Mouse (Mus musculus) MEL (cell line): ENCODE data around the gene Ppp1r2. TPM values are rescaled to one million over a fixed set of nuclear protein-coding genes. Genes with fewer than 3 reads are reported as not detected.

Experiments
- DNase-seq: peaks from one replicate; pipeline ENCODE4 v3.0.0; 2011; ENCODE audit warnings: low read depth, low spot score
- H3K27ac ChIP-seq: 2 replicates; pipeline ENCODE4 v1.5.1; 2012; ENCODE audit warnings: low read depth, mild to moderate bottlenecking, control low read depth, low read length, moderate library complexity; ENCODE audit not compliant: control insufficient read depth
- H3K27me3 ChIP-seq, 2 experiments: fragments of 150-350 bp in 1 of 2; sonication (generic) in 1 of 2; 2 replicates each; pipeline ENCODE4 v1.6.1; 2012; ENCODE audit warnings: low read length in 2 of 2, mild to moderate bottlenecking in 2 of 2, improper control_type of control experiment in 1 of 2, moderate library complexity in 1 of 2; ENCODE audit not compliant: insufficient read depth in 2 of 2, control insufficient read depth in 1 of 2
- H3K36me3 ChIP-seq, 2 experiments: 2 replicates each; pipeline ENCODE4 v1.6.1; 2012 to 2014; ENCODE audit warnings: low read length in 2 of 2, improper control_type of control experiment in 1 of 2, inconsistent platforms in 1 of 2, mild to moderate bottlenecking in 1 of 2; ENCODE audit not compliant: insufficient read depth in 2 of 2, control insufficient read depth in 1 of 2
- H3K4me1 ChIP-seq, 2 experiments: fragments of 150-350 bp in 1 of 2; sonication (generic) in 1 of 2; 2 replicates each; pipeline ENCODE4 v1.6.1; 2012; ENCODE audit warnings: low read length in 2 of 2, improper control_type of control experiment in 1 of 2, mild to moderate bottlenecking in 1 of 2; ENCODE audit not compliant: insufficient read depth in 2 of 2, control insufficient read depth in 1 of 2
- H3K4me3 ChIP-seq, 2 experiments: fragments of 150-350 bp in 1 of 2; sonication (generic) in 1 of 2; 2 replicates each; pipeline ENCODE4 v1.5.1; 2012; ENCODE audit warnings: low read depth in 2 of 2, low read length in 2 of 2, mild to moderate bottlenecking in 2 of 2, moderate library complexity in 2 of 2, control low read depth in 1 of 2, improper control_type of control experiment in 1 of 2; ENCODE audit not compliant: control insufficient read depth in 1 of 2, insufficient read depth in 1 of 2
- H3K79me2 ChIP-seq: 2 replicates; pipeline ENCODE4 v1.6.1; 2012; ENCODE audit warnings: mild to moderate bottlenecking, low read length, moderate library complexity; ENCODE audit not compliant: control insufficient read depth, poor library complexity, insufficient read depth
- H3K9ac ChIP-seq: 2 replicates; pipeline ENCODE4 v1.6.1; 2012; ENCODE audit warnings: low read depth, mild to moderate bottlenecking, control low read depth, low read length, moderate library complexity; ENCODE audit not compliant: control insufficient read depth, poor library complexity, severe bottlenecking
- H3K9me3 ChIP-seq: fragments of 150-350 bp; sonication (generic); replicated peaks from 2 replicates; pipeline ENCODE4 v1.6.1; 2012; ENCODE audit warnings: mild to moderate bottlenecking, low read length, improper control_type of control experiment, moderate library complexity; ENCODE audit not compliant: insufficient read depth
- ETS1 ChIP-seq: IDR thresholded peaks from 2 replicates; pipeline ENCODE4 v1.6.1; 2012; ENCODE audit warnings: low read depth, mild to moderate bottlenecking, inconsistent platforms, low read length, improper control_type of control experiment, moderate library complexity
- GATA1 ChIP-seq: IDR thresholded peaks from 2 replicates; pipeline ENCODE4 v1.6.1; 2011; ENCODE audit warnings: low read depth, low read length, improper control_type of control experiment
- HCFC1 ChIP-seq: IDR thresholded peaks from 2 replicates; pipeline ENCODE4 v1.6.1; 2012; ENCODE audit warnings: low read depth, mild to moderate bottlenecking, inconsistent platforms, low read length, improper control_type of control experiment, moderate library complexity
- JUND ChIP-seq: IDR thresholded peaks from 2 replicates; pipeline ENCODE4 v1.6.1; 2011; ENCODE audit warnings: low read depth, mild to moderate bottlenecking, improper control_type of control experiment, low read length
- MAFK ChIP-seq: IDR thresholded peaks from 2 replicates; pipeline ENCODE4 v1.6.1; 2011; ENCODE audit warnings: low read depth, mild to moderate bottlenecking, low read length, improper control_type of control experiment, borderline replicate concordance
- MAX ChIP-seq: IDR thresholded peaks from 2 replicates; pipeline ENCODE4 v1.6.1; 2011; ENCODE audit warnings: low read length, improper control_type of control experiment
- MAZ ChIP-seq: IDR thresholded peaks from 2 replicates; pipeline ENCODE4 v1.6.1; 2012; ENCODE audit warnings: low read depth, mild to moderate bottlenecking, inconsistent platforms, low read length, improper control_type of control experiment
- MXI1 ChIP-seq: IDR thresholded peaks from 2 replicates; pipeline ENCODE4 v1.6.1; 2011; ENCODE audit warnings: mild to moderate bottlenecking, low read depth, low read length, improper control_type of control experiment
- MYC ChIP-seq: IDR thresholded peaks from 2 replicates; pipeline ENCODE4 v1.6.1; 2011; ENCODE audit warnings: low read depth, mild to moderate bottlenecking, low read length, improper control_type of control experiment, moderate library complexity
- NELFE ChIP-seq: IDR thresholded peaks from 2 replicates; pipeline ENCODE4 v1.6.1; 2011; ENCODE audit warnings: low read depth, low read length, improper control_type of control experiment
- NRF1 ChIP-seq: IDR thresholded peaks from 2 replicates; pipeline ENCODE4 v1.6.1; 2014; ENCODE audit warnings: low read depth, mild to moderate bottlenecking, inconsistent platforms, low read length, improper control_type of control experiment, moderate library complexity; ENCODE audit not compliant: poor library complexity, insufficient read depth, severe bottlenecking
- POLR2A ChIP-seq, 2 experiments: IDR thresholded peaks; 2 replicates each; pipeline ENCODE4 v1.6.1; 2011 to 2012; ENCODE audit warnings: low read length in 2 of 2, mild to moderate bottlenecking in 2 of 2, control low read depth in 1 of 2, improper control_type of control experiment in 1 of 2, low read depth in 1 of 2, moderate library complexity in 1 of 2; ENCODE audit not compliant: control insufficient read depth in 1 of 2, insufficient read depth in 1 of 2, poor library complexity in 1 of 2
- POLR2AphosphoS5 ChIP-seq: IDR thresholded peaks from 2 replicates; pipeline ENCODE4 v1.6.1; 2012; ENCODE audit warnings: low read depth, borderline replicate concordance, mild to moderate bottlenecking, inconsistent platforms, low read length, moderate library complexity, mixed read lengths
- SMC3 ChIP-seq: IDR thresholded peaks from 2 replicates; pipeline ENCODE4 v1.6.1; 2011; ENCODE audit warnings: low read depth, low read length, improper control_type of control experiment
- TBP ChIP-seq: IDR thresholded peaks from 2 replicates; pipeline ENCODE4 v1.8.0; 2011; ENCODE audit warnings: low read depth, low read length, improper control_type of control experiment
- ZKSCAN1 ChIP-seq: IDR thresholded peaks from 2 replicates; pipeline ENCODE4 v1.6.1; 2012; ENCODE audit warnings: low read depth, mild to moderate bottlenecking, inconsistent platforms, low read length, improper control_type of control experiment, moderate library complexity
- ZNF384 ChIP-seq: IDR thresholded peaks from 2 replicates; pipeline ENCODE4 v1.6.1; 2012; ENCODE audit warnings: low read depth, mild to moderate bottlenecking, inconsistent platforms, low read length, improper control_type of control experiment
- polyA plus RNA-seq, 2 experiments: library from polyadenylated mRNA; stranded (reverse) in 1 of 2; unstranded in 1 of 2; fragments of >175 nt in 1 of 2; fragments of >200 nt in 1 of 2; gene quantifications; 2 replicates each; pipeline versions ENCODE4 v1.2.1 to v1.2.4; 2012; ENCODE audit warnings: low replicate concordance in 2 of 2, low read depth in 1 of 2; ENCODE audit not compliant: insufficient read length in 2 of 2, insufficient read depth in 1 of 2, missing spikeins in 1 of 2
- total RNA-seq: library from RNA; depleted of rRNA; stranded (reverse); fragments of 300-350 nt; gene quantifications from 2 replicates; pipeline ENCODE4 v1.2.3, GENCODE M21; 2012

Gene Ppp1r2
- total and polyA plus RNA-seq, 3 experiments = 31.2 to 36.2 TPM; not detected in 1

DNA sequence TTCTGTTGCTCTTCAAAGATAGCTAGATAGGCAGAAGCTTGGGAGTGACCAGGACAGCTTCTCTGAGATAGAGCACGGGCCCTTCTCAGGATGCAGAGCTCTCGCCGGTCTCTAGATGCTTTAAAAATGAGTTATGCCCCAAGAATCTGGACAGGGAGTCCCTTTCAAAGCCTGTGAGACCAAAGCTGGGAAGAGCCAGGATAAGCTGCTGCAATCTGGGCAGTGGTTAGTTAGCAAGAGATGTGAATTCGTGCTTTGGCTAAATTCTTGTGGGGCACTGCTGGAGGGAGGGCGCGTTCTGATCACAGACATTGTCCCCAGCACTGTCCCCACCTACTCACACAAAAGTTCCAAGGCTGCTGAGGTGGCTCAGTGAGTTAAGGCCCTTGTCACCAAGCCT lies 3.5 kb upstream of the Ppp1r2 start:
- Histone ChIP-seq H3K79me2 (peaks cover 11% of the 10 kb centered on the region), H3K4me3 (no peak overlapping the region), H3K36me3 (peaks cover 0 to 8% of the 10 kb centered on the region in 2 experiments; a peak in 2 of 4 replicates), H3K4me1 (peaks cover 4 to 5% of the 10 kb centered on the region in 2 experiments), H3K9me3 (no peaks in the 10 kb centered on the region), H3K27me3 (peaks cover 0 to 3% of the 10 kb centered on the region in 2 experiments; a peak in 3 of 4 replicates), H3K27ac (no peak overlapping the region), H3K9ac (no peak overlapping the region)
- no peak for DNase-seq
- TF ChIP-seq MAZ = no peak
- TF ChIP-seq GATA1 = no peak
- no peak for TF ChIP-seq HCFC1
- TF ChIP-seq MAX = no peak
- no peak for TF ChIP-seq ETS1
- TF ChIP-seq MAFK = no peak
- no peak for TF ChIP-seq POLR2AphosphoS5
- TF ChIP-seq ZNF384 = no peak
- TF ChIP-seq JUND = no peak

DNA sequence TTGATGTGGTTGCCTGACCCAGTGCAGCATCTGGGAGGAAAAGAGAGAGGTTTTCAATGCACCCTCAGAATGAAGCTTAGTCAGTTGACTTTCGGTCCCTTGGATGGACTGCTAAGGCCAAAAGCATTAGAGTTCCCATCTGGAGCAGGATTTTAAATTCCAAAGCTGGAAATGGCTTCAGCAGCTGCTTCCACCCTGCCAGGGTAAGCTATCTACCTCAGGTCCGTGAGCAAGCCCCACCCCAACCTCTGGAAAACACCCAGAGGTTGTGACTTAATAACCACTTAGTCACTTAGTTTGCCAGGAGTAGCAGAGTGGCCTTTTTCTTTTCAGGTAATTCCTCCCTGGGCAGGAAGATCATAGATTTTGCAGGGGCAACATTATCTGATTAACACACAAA lies 3.0 kb upstream of the Ppp1r2 start:
- TF ChIP-seq TBP (no peak), ZKSCAN1 (no peak), MXI1 (no peak), MAFK (no peak), SMC3 (no peak)
- TF ChIP-seq, all 39 proteins: peak for 0
- Histone ChIP-seq H3K4me1 (peaks cover 5 to 9% of the 10 kb centered on the region in 2 experiments), H3K27me3 (peaks cover 0 to 3% of the 10 kb centered on the region in 2 experiments; a peak in 3 of 4 replicates), H3K9ac (no peak overlapping the region), H3K27ac (no peak overlapping the region), H3K36me3 (peaks cover 0 to 13% of the 10 kb centered on the region in 2 experiments; a peak in 2 of 4 replicates), H3K79me2 (peaks cover 16% of the 10 kb centered on the region), H3K9me3 (no peaks in the 10 kb centered on the region), H3K4me3 (no peak overlapping the region)
- DNase-seq = no peak

DNA sequence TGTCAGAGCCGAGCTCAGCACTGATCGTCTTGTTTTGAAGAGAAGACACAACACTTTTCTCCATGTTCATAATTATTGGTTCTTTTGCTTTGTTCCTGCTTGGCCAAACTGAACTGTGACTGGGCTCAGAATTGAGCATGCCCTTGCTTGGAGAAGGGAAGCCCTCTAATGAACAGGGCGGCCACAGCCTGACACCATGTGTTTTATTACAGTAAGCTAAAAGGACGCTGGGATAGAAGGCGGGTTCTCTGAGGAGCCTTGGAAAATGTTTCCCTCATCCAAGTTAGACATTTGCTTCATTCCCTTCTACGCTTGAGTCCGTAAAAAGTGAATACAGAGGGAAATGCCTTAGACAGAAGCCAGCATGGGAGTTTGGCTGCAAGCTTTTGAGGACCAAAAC lies 1.9 kb upstream of the Ppp1r2 start:
- no peak for DNase-seq
- Histone ChIP-seq H3K9me3 (no peaks in the 10 kb centered on the region), H3K36me3 (peaks cover 0 to 20% of the 10 kb centered on the region in 2 experiments; a peak in 2 of 4 replicates), H3K9ac (no peak overlapping the region), H3K27me3 (peaks cover 0 to 3% of the 10 kb centered on the region in 2 experiments; a peak in 3 of 4 replicates), H3K4me3 (no peak overlapping the region), H3K27ac (no peak overlapping the region), H3K4me1 (peaks cover 5 to 10% of the 10 kb centered on the region in 2 experiments), H3K79me2 (peaks cover 24% of the 10 kb centered on the region)
- TF ChIP-seq POLR2A (IDR thresholded peaks at IDR 0.05; ENCODE audit: control insufficient read depth in 1 of 2, insufficient read depth in 1 of 2, low read depth in 1 of 2, low read length in 2 of 2, poor library complexity in 1 of 2) (no peak), NRF1 (no peak), MYC (no peak), MAFK (no peak), NELFE (no peak)
